Mouse (Mus musculus) limb, embryonic 10.5 days (tissue): ENCODE results near the gene Cpa4. TPM values are rescaled to one million over a fixed set of nuclear protein-coding genes. Genes with fewer than 3 reads are reported as not detected.

Experiments used
- DNase-seq: peaks from one replicate; pipeline ENCODE4 v3.0.0-alpha.2; 2017; ENCODE audit warnings: low spot score
- H3K27ac ChIP-seq: fragments of 300-500 bp; sonication (generic); 2 replicates; pipeline ENCODE4 v1.5.1; 2016; ENCODE audit warnings: mild to moderate bottlenecking
- H3K27me3 ChIP-seq: fragments of 300-500 bp; sonication (generic); 2 replicates; pipeline ENCODE4 v1.6.1; 2016; ENCODE audit warnings: low read depth, mild to moderate bottlenecking; ENCODE audit not compliant: poor library complexity, severe bottlenecking
- H3K36me3 ChIP-seq: fragments of 300-500 bp; sonication (generic); 2 replicates; pipeline ENCODE4 v1.6.1; 2016; ENCODE audit warnings: mild to moderate bottlenecking, moderate library complexity
- H3K4me1 ChIP-seq: fragments of 300-500 bp; sonication (generic); 2 replicates; pipeline ENCODE4 v1.6.1; 2016
- H3K4me3 ChIP-seq: fragments of 300-500 bp; sonication (generic); 2 replicates; pipeline ENCODE4 v1.5.1; 2016; ENCODE audit warnings: mild to moderate bottlenecking, moderate library complexity
- H3K9me3 ChIP-seq: fragments of 300-500 bp; sonication (generic); replicated peaks from 2 replicates; pipeline ENCODE4 v1.6.1; 2016; ENCODE audit warnings: mild to moderate bottlenecking
- WGBS: fragments of 180-500 bp; shearing (Covaris S2); methylation state at CpG from one replicate; pipeline ENCODE4 v1.1.7; 2016; 5-methylcytosine and 5-hydroxymethylcytosine counted together
- polyA plus RNA-seq: library from polyadenylated mRNA; unstranded; fragments of >200 nt; fragmentation: Nextera tagmentation; extraction: Ambion mirVana; gene quantifications from 2 replicates; pipeline ENCODE4 v1.2.1, GENCODE M21; 2016

Gene Cpa4
- polyA plus RNA-seq, 1 experiment from 2014 or later = 1.4 TPM

- H3K36me3 ChIP-seq = no peaks in the 10 kb centered on the region
- H3K4me1 ChIP-seq = peaks cover 43% of the 10 kb centered on the region
- no peaks in the 10 kb centered on the region for H3K9me3 ChIP-seq
- DNase-seq = no peak
- WGBS = 85% methylated on average over 5 of the region's 5 CpGs
- H3K4me3 ChIP-seq = no peak overlapping the region
- H3K27ac ChIP-seq = peak overlapping the region; percentile 80
- no peaks in the 10 kb centered on the region for H3K27me3 ChIP-seq
Measured at GRCm38 (mm10) chr6:30605672-30606071, 37.5 kb downstream of the Cpa4 start.

- Histone ChIP-seq H3K9me3 (no peaks in the 10 kb centered on the region), H3K4me3 (no peak within 1 kb of the TSS), H3K27ac (peak within 1 kb of the TSS; percentile 83), H3K4me1 (peaks cover 51% of the 10 kb centered on the region), H3K36me3 (no peaks in the 10 kb centered on the region), H3K27me3 (no peaks in the 10 kb centered on the region)
- DNase-seq = no peak
- WGBS = 96% methylated on average over 7 of the region's 7 CpGs
Measured at GRCm38 (mm10) chr6:30610710-30611109, 42.5 kb downstream of the Cpa4 start, which contains the start of gene Cpa5. TSS of gene Cpa5 (plus strand) at chr6:30611010.

GRCm38 (mm10) chr6:30611212-30611611, 43.0 kb downstream of the Cpa4 start:
- WGBS = 76% methylated on average over 5 of the region's 5 CpGs
- H3K4me1 ChIP-seq = peaks cover 51% of the 10 kb centered on the region
- H3K27ac ChIP-seq = peak overlapping the region; percentile 83
- H3K4me3 ChIP-seq = no peak overlapping the region
- no peaks in the 10 kb centered on the region for H3K27me3 ChIP-seq
- DNase-seq = no peak
- H3K36me3 ChIP-seq = no peaks in the 10 kb centered on the region
- no peaks in the 10 kb centered on the region for H3K9me3 ChIP-seq

- 88% methylated on average over 6 of the region's 6 CpGs for WGBS
- Histone ChIP-seq H3K4me3 (no peak overlapping the region), H3K36me3 (no peaks in the 10 kb centered on the region)
Measured at GRCm38 (mm10) chr6:30614251-30614650, 46.1 kb downstream of the Cpa4 start.

DNA sequence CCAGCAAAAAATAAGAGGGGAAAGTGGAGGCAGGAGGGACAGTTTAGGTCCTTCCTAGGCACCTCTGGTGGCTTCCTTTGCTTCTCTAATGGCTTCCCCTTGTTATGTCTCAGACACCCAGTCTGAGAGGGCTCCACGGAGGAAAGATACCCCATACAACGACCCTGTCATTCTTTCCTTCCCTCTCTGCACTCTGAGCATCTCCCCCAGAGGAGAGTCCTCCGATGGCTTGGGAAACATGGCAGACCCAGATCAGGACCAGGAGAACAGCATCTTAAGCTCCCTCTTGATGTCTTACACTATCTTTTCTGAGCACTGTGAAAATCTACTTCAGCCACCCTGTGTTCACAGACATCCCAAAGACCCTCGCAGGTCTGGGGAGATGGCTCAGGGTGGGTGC, 47.6 kb downstream of the Cpa4 start:
- WGBS = 16% methylated on average over 4 of the region's 4 CpGs
- Histone ChIP-seq H3K4me3 (peak overlapping the region; percentile 40), H3K4me1 (peaks cover 88% of the 10 kb centered on the region), H3K27ac (peak overlapping the region; percentile 91), H3K9me3 (no peaks in the 10 kb centered on the region), H3K36me3 (no peaks in the 10 kb centered on the region), H3K27me3 (no peaks in the 10 kb centered on the region)
- DNase-seq = no peak

More at GRCm38 (mm10) chr6:30614251-30614650, 46.1 kb downstream of the Cpa4 start:
- no peaks in the 10 kb centered on the region for H3K27me3 ChIP-seq
- DNase-seq = no peak
- H3K4me1 ChIP-seq = peaks cover 74% of the 10 kb centered on the region
- H3K9me3 ChIP-seq = no peaks in the 10 kb centered on the region
- peak overlapping the region; percentile 91; the same call in 1 of the 2 replicates for H3K27ac ChIP-seq

DNA sequence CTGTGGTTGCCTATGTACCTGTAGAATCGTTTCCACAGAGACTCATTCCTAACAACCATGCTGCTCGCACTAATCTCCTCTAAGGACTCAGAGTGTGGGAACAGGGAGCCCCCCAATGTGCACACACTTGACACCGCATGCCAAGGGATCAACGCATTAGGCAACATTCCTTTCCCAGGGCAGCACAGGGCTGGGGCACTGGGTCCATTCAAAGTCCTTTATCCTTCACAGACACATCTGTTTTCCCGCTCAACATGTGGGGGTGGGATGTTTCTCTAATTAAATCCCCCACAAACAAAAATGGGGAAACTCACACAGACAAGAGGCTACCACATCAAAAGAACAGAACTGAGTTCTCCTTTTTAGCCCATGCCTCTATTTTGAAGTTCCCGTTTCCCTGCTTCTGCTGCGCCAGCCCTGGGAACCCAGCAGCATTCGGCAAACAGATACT, 48.3 kb downstream of the Cpa4 start:
- Histone ChIP-seq H3K4me3 (peak overlapping the region; percentile 40), H3K4me1 (peaks cover 90% of the 10 kb centered on the region), H3K27ac (peak overlapping the region; percentile 91), H3K36me3 (no peaks in the 10 kb centered on the region), H3K27me3 (no peaks in the 10 kb centered on the region), H3K9me3 (no peaks in the 10 kb centered on the region)
- WGBS = 2% methylated on average over 8 of the region's 8 CpGs
- DNase-seq = peak; percentile 64

DNA sequence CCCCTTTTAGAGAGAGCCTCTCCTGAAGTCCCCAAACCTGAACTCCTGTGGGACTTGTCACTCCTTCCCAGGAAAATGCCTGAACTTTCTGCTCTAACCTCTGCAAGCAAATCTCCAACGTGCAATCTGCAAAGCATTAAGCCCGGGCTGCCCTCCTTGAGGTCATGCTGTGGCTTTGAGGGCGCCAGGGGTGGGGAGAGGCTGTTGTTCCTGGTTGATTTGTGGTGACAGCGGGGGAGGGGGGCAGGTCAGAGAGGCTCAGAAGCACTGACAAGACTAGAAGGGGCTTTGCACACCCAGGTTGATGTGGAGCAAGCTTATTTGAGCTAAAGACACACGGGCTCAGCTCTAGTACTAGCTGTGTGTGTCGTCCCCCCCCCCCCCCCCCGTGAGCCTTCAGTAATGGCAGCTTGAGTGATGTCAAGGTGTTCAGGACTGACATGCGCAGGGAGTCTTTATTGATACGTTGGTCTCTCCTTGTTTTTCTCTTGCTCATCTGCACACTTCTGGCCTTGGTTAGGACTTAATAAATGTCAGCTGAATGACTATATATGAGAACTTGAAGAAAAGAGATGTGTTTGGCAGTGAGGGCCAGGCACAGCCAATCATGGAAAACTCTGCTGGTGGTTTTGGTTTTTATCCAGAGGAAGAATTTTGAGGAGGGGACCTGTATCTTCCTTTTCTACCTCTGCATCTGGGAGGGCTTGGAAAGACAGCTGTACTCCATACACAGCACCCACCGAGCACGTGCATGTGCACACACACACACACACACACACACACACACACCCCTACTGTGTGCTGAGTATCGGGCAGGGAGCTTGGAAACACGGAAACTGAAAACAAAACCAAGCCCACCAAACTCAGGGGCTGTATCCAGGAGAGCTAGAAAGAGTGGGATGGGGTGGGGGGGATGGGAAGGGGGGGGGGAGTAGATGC, 49.1 kb downstream of the Cpa4 start:
- peak overlapping the region; percentile 91 for H3K27ac ChIP-seq
- H3K27me3 ChIP-seq = no peaks in the 10 kb centered on the region
- no peaks in the 10 kb centered on the region for H3K36me3 ChIP-seq
- 2% methylated on average over 13 of the region's 13 CpGs for WGBS
- H3K4me1 ChIP-seq = peaks cover 82% of the 10 kb centered on the region
- DNase-seq = peak; percentile 90
- H3K4me3 ChIP-seq = peak overlapping the region; percentile 40
- no peaks in the 10 kb centered on the region for H3K9me3 ChIP-seq

DNA sequence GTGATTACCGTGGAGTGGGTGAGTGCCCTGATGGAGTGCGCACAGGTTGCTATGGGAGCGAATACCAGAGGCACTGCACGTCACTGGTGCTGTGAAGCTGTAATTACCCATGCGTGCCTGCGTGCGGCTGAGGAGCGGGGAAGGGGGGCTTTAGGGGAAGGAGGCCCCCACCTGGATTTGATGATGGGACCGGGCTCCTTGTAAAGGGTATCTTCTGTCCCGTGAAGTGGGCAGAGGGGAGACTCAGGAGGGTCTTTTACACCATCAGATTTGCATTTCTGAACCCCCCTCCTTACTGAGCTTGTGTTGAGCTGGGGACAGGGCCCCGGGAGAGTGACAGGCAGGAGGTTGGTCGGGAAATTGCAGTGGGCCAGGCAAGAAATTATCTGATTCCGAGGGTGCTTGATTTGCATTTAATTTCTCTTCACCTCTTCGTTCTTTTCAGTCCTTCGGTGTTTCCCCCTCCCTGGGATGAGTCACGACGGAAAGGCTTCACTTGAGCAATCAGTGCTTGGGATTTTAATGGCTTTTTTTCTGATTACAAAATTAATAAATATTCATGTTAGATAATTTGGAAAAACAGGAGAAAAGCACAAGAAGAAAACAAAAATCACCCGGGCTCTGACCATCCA, 49.9 kb downstream of the Cpa4 start:
- WGBS = 4% methylated on average over 18 of the region's 18 CpGs
- H3K27me3 ChIP-seq = no peaks in the 10 kb centered on the region
- H3K36me3 ChIP-seq = no peaks in the 10 kb centered on the region
- peak overlapping the region; percentile 91 for H3K27ac ChIP-seq
- peak; percentile 74 for DNase-seq
- no peaks in the 10 kb centered on the region for H3K9me3 ChIP-seq
- peaks cover 79% of the 10 kb centered on the region for H3K4me1 ChIP-seq
- H3K4me3 ChIP-seq = peak overlapping the region; percentile 40

DNA sequence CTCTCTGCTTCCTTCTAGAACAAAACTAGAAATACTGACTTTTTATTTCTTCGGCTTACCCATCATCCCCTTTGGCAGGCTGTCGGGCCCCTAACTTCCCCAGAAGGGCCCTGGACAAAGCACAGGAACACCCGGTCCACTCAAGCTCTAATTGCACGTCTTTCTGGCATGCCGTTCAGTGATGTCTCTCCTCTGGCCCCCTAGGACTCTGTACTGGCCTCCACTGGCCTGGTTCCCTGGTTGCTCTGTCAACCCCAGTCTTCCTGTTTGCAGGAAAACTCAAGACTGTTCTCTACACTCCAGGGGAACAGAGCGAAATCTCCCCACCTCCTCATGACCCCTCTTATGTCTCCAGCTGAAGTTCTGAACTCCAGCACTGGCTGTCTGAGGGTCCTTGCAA, 50.6 kb downstream of the Cpa4 start:
- Histone ChIP-seq H3K9me3 (no peaks in the 10 kb centered on the region), H3K4me3 (no peak overlapping the region), H3K36me3 (no peaks in the 10 kb centered on the region), H3K27ac (peak overlapping the region; percentile 91), H3K4me1 (peaks cover 76% of the 10 kb centered on the region), H3K27me3 (no peaks in the 10 kb centered on the region)
- 37% methylated on average over 6 of the region's 6 CpGs for WGBS
- no peak for DNase-seq

DNA sequence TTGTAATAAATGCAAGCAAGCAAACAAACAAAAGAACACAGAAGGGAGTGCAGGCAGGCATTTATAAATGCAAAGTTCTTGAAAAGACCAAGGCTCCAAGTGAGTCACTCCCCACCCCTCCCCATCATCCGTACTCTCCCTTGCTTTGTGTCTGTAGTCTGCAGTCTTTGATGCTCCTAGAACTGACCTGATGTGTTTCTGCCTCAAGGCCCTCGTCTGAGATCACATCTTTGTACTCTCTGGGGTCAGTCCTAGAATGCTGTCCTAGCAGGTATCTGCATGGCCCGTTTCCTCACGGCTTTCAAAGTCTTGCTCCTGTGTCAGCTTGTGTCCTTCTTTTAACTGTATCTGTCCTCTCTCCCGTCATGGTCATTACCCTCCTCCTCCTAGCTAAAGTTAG, 51.4 kb downstream of the Cpa4 start:
- peak overlapping the region; percentile 91 for H3K27ac ChIP-seq

DNA sequence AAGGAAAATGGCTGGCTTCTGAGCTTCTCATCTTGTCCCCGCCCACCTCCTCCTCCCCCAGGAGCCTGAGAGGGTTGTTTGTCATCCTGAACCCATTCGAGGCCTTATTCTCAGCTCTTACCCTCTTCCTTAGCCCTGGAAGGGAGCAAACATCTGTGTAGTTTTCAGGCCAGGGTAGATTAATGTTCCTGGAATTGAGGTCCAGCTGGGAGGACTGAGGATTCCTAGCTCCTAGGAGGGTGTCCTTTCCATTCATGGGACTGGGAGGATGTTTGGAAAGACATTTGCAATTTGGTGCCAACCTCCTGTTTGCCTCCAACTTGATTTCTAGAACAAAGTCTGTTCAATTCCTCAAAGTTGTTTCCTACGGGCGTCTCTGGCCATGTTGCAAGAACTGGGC, 52.4 kb downstream of the Cpa4 start:
- Histone ChIP-seq H3K4me3 (no peak overlapping the region), H3K9me3 (no peaks in the 10 kb centered on the region), H3K4me1 (peaks cover 65% of the 10 kb centered on the region), H3K27ac (peak overlapping the region; percentile 91), H3K27me3 (no peaks in the 10 kb centered on the region), H3K36me3 (no peaks in the 10 kb centered on the region)
- WGBS = 83% methylated on average over 4 of the region's 4 CpGs
- DNase-seq = no peak

More for the DNA sequence above, 51.4 kb downstream of the Cpa4 start:
- Histone ChIP-seq H3K36me3 (no peaks in the 10 kb centered on the region), H3K4me3 (no peak overlapping the region), H3K4me1 (peaks cover 69% of the 10 kb centered on the region), H3K9me3 (no peaks in the 10 kb centered on the region), H3K27me3 (no peaks in the 10 kb centered on the region)
- DNase-seq = no peak
- WGBS = 77% methylated on average over 5 of the region's 5 CpGs

DNA sequence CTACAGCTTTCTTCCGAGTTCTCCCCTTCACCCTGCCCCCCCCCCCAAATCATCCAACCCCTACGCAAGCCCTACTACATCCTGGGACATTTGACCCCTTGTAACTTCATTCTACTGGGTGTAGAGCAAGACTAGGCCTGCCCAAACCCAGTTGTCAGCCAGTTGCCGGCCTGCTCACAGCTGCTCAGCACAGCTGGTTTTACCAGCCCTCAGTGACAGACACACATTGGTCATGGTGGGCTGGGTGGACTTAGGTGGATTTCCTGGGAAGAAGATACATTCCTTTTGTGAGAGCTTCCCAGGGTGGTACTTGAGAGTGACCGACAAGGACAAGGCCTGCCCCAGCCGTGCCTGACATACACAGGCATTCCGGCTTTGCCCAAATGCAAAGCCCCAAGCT, 52.8 kb downstream of the Cpa4 start:
- H3K4me3 ChIP-seq = no peak overlapping the region
- no peaks in the 10 kb centered on the region for H3K9me3 ChIP-seq
- 80% methylated on average over 6 of the region's 6 CpGs for WGBS
- H3K27me3 ChIP-seq = no peaks in the 10 kb centered on the region
- H3K27ac ChIP-seq = peak overlapping the region; percentile 91
- H3K36me3 ChIP-seq = no peaks in the 10 kb centered on the region
- H3K4me1 ChIP-seq = peaks cover 61% of the 10 kb centered on the region
- DNase-seq = no peak

GRCm38 (mm10) chr6:30621986-30622389, 53.8 kb downstream of the Cpa4 start:
- WGBS = 47% methylated on average over 4 of the region's 4 CpGs
- H3K27ac ChIP-seq = peak overlapping the region; percentile 27; the same call in 1 of the 2 replicates
- peaks cover 54% of the 10 kb centered on the region for H3K4me1 ChIP-seq
- DNase-seq = no peak
- H3K36me3 ChIP-seq = no peaks in the 10 kb centered on the region
- no peak overlapping the region for H3K4me3 ChIP-seq
- no peaks in the 10 kb centered on the region for H3K9me3 ChIP-seq
- H3K27me3 ChIP-seq = no peaks in the 10 kb centered on the region
